Mouse (Mus musculus): ENCODE results near the gene Clec5a. TPM values are rescaled to one million over a fixed set of nuclear protein-coding genes. Genes with fewer than 3 reads are reported as not detected.

Clec5a gene
- polyA plus RNA-seq, 1 experiment = not detected

GRCm38 (mm10) chr6:40584336-40584735 lies 1.3 kb downstream of the Clec5a start:
- Histone ChIP-seq H3K79me2 (ENCODE audit: control insufficient read depth, insufficient read depth) (no peaks in the 10 kb centered on the region), H3K27me3 (ENCODE audit: control insufficient read depth, insufficient read depth, insufficient read length) (no peaks in the 10 kb centered on the region), H3K79me3 (ENCODE audit: low read depth) (no peaks in the 10 kb centered on the region), H3K36me3 (ENCODE audit: control insufficient read depth, insufficient read depth) (no peaks in the 10 kb centered on the region), H3K4me3 (ENCODE audit: insufficient read depth, poor library complexity, severe bottlenecking) (no peak overlapping the region), H3ac (ENCODE audit: control insufficient read depth, insufficient read length, low read depth) (no peak overlapping the region)
- TF ChIP-seq FOSL1 (IDR thresholded peaks at IDR 0.05; ENCODE audit: insufficient read depth, low read length, poor library complexity, severe bottlenecking) = no peak
- no peak for TF ChIP-seq MAX (IDR thresholded peaks at IDR 0.05)
- TF ChIP-seq MYOD1 (IDR thresholded peaks at IDR 0.05; ENCODE audit: control insufficient read depth, insufficient read length, low read depth) = no peak
- no peak for TF ChIP-seq MYOG (IDR thresholded peaks at IDR 0.05; ENCODE audit: control insufficient read depth, extremely low read depth, insufficient read length)
- no peak for TF ChIP-seq CTCF (IDR thresholded peaks at IDR 0.05; ENCODE audit: control insufficient read depth, insufficient read depth, insufficient read length)
- no peak for TF ChIP-seq CEBPB (IDR thresholded peaks at IDR 0.05; ENCODE audit: low read depth)
- no peak for TF ChIP-seq USF1 (IDR thresholded peaks at IDR 0.05; ENCODE audit: low read depth)

GRCm38 (mm10) chr6:40576305-40576704 lies 9.3 kb downstream of the Clec5a start:
- Histone ChIP-seq H3K27me3 (ENCODE audit: control insufficient read depth, insufficient read depth, insufficient read length) (no peaks in the 10 kb centered on the region), H3K79me3 (ENCODE audit: low read depth) (no peaks in the 10 kb centered on the region), H3ac (ENCODE audit: control insufficient read depth, insufficient read length, low read depth) (no peak overlapping the region), H3K4me3 (ENCODE audit: insufficient read depth, poor library complexity, severe bottlenecking) (no peak overlapping the region), H3K79me2 (ENCODE audit: control insufficient read depth, insufficient read depth) (no peaks in the 10 kb centered on the region), H3K36me3 (ENCODE audit: control insufficient read depth, insufficient read depth) (no peaks in the 10 kb centered on the region)
- TF ChIP-seq CTCF (IDR thresholded peaks at IDR 0.05; ENCODE audit: control insufficient read depth, insufficient read depth, insufficient read length) (no peak), CEBPB (IDR thresholded peaks at IDR 0.05; ENCODE audit: low read depth) (no peak), MAX (IDR thresholded peaks at IDR 0.05) (no peak), USF1 (IDR thresholded peaks at IDR 0.05; ENCODE audit: low read depth) (no peak), MYOD1 (IDR thresholded peaks at IDR 0.05; ENCODE audit: control insufficient read depth, insufficient read length, low read depth) (no peak)

- TF ChIP-seq FOSL1 (IDR thresholded peaks at IDR 0.05; ENCODE audit: insufficient read depth, low read length, poor library complexity, severe bottlenecking) (no peak), USF1 (IDR thresholded peaks at IDR 0.05; ENCODE audit: low read depth) (no peak), MYOD1 (IDR thresholded peaks at IDR 0.05; ENCODE audit: control insufficient read depth, insufficient read length, low read depth) (no peak), CTCF (IDR thresholded peaks at IDR 0.05; ENCODE audit: control insufficient read depth, insufficient read depth, insufficient read length) (no peak), MYOG (IDR thresholded peaks at IDR 0.05; ENCODE audit: control insufficient read depth, extremely low read depth, insufficient read length) (no peak), MAX (IDR thresholded peaks at IDR 0.05) (no peak), CEBPB (IDR thresholded peaks at IDR 0.05; ENCODE audit: low read depth) (no peak)
- Histone ChIP-seq H3K4me3 (ENCODE audit: insufficient read depth, poor library complexity, severe bottlenecking) (no peak overlapping the region), H3ac (ENCODE audit: control insufficient read depth, insufficient read length, low read depth) (no peak overlapping the region), H3K27me3 (ENCODE audit: control insufficient read depth, insufficient read depth, insufficient read length) (no peaks in the 10 kb centered on the region), H3K36me3 (ENCODE audit: control insufficient read depth, insufficient read depth) (no peaks in the 10 kb centered on the region), H3K79me3 (ENCODE audit: low read depth) (no peaks in the 10 kb centered on the region), H3K79me2 (ENCODE audit: control insufficient read depth, insufficient read depth) (no peaks in the 10 kb centered on the region)
Observed at GRCm38 (mm10) chr6:40573618-40574017, 12.0 kb downstream of the Clec5a start.

- H3K27me3 ChIP-seq (ENCODE audit: control insufficient read depth, insufficient read depth, insufficient read length) = no peaks in the 10 kb centered on the region
- no peak within 1 kb of the TSS for H3ac ChIP-seq (ENCODE audit: control insufficient read depth, insufficient read length, low read depth)
- no peak within 1 kb of the TSS for H3K4me3 ChIP-seq (ENCODE audit: insufficient read depth, poor library complexity, severe bottlenecking)
- no peaks in the 10 kb centered on the region for H3K79me2 ChIP-seq (ENCODE audit: control insufficient read depth, insufficient read depth)
- no peaks in the 10 kb centered on the region for H3K36me3 ChIP-seq (ENCODE audit: control insufficient read depth, insufficient read depth)
- no peak for TF ChIP-seq MAX (IDR thresholded peaks at IDR 0.05)
- no peak for TF ChIP-seq CTCF (IDR thresholded peaks at IDR 0.05; ENCODE audit: control insufficient read depth, insufficient read depth, insufficient read length)
- no peak for TF ChIP-seq FOSL1 (IDR thresholded peaks at IDR 0.05; ENCODE audit: insufficient read depth, low read length, poor library complexity, severe bottlenecking)
- TF ChIP-seq CEBPB (IDR thresholded peaks at IDR 0.05; ENCODE audit: low read depth) = no peak
- TF ChIP-seq MYOD1 (IDR thresholded peaks at IDR 0.05; ENCODE audit: control insufficient read depth, insufficient read length, low read depth) = no peak
- no peak for TF ChIP-seq MYOG (IDR thresholded peaks at IDR 0.05; ENCODE audit: control insufficient read depth, extremely low read depth, insufficient read length)
- no peak for TF ChIP-seq USF1 (IDR thresholded peaks at IDR 0.05; ENCODE audit: low read depth)
- no peaks in the 10 kb centered on the region for H3K79me3 ChIP-seq (ENCODE audit: low read depth)
Observed at GRCm38 (mm10) chr6:40569187-40569586, 16.4 kb downstream of the Clec5a start, which contains the start of gene Olfr460. TSS of gene Olfr460 (plus strand) at chr6:40569487.

DNA sequence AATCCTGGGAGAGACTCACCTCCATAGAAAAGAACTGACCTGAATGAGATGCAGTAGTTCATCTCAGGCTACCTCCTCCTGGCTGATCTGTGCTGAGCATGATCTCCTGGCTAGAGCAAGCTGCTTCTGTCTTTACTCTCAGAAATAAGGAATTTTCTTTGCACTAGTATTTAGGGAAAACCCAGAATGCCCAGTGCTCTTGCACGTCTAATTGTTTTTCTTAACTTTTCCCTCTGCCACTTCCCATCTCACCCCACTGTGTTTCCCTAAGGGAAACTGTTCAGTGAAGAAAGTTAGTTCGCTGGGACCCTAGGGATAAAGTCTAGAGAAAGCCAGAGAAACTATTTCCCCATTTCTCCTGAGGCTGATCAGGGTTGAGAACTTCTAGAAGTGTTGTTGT lies 30.7 kb downstream of the Clec5a start, which contains the start of gene Olfr461:
Olfr461 (minus strand) TSS at position 101 of the 400 bp plus-strand sequence.
- Histone ChIP-seq H3K79me2 (ENCODE audit: control insufficient read depth, insufficient read depth) (no peaks in the 10 kb centered on the region), H3K27me3 (ENCODE audit: control insufficient read depth, insufficient read depth, insufficient read length) (no peaks in the 10 kb centered on the region), H3K4me3 (ENCODE audit: insufficient read depth, poor library complexity, severe bottlenecking) (no peak within 1 kb of the TSS), H3K36me3 (ENCODE audit: control insufficient read depth, insufficient read depth) (no peaks in the 10 kb centered on the region), H3K79me3 (ENCODE audit: low read depth) (no peaks in the 10 kb centered on the region), H3ac (ENCODE audit: control insufficient read depth, insufficient read length, low read depth) (no peak within 1 kb of the TSS)
- TF ChIP-seq CTCF (IDR thresholded peaks at IDR 0.05; ENCODE audit: control insufficient read depth, insufficient read depth, insufficient read length) (no peak), MYOD1 (IDR thresholded peaks at IDR 0.05; ENCODE audit: control insufficient read depth, insufficient read length, low read depth) (no peak), MYOG (IDR thresholded peaks at IDR 0.05; ENCODE audit: control insufficient read depth, extremely low read depth, insufficient read length) (no peak), MAX (IDR thresholded peaks at IDR 0.05) (no peak), USF1 (IDR thresholded peaks at IDR 0.05; ENCODE audit: low read depth) (no peak), CEBPB (IDR thresholded peaks at IDR 0.05; ENCODE audit: low read depth) (no peak), FOSL1 (IDR thresholded peaks at IDR 0.05; ENCODE audit: insufficient read depth, low read length, poor library complexity, severe bottlenecking) (no peak)

DNA sequence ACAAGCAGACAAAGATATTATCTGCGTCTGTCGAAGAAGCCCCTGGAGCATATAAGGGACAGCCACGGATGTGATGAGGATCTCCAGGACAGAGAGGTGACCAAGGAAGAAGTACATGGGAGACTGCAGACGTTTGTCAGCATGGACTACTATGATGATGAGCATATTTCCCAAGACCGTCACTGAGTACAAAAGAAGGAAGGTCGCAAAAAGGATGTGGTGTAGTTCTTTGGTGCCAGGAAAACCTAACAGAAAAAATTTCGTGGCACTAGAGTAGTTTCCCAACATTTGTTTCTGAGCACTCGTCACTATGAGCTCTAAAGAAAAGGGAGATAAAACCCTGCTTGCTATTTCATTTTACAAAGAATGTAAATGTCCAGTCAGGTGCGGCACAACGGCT lies 40.9 kb downstream of the Clec5a start:
- no peaks in the 10 kb centered on the region for H3K36me3 ChIP-seq (ENCODE audit: control insufficient read depth, insufficient read depth)
- no peaks in the 10 kb centered on the region for H3K27me3 ChIP-seq (ENCODE audit: control insufficient read depth, insufficient read depth, insufficient read length)
- no peaks in the 10 kb centered on the region for H3K79me2 ChIP-seq (ENCODE audit: control insufficient read depth, insufficient read depth)
- H3K4me3 ChIP-seq (ENCODE audit: insufficient read depth, poor library complexity, severe bottlenecking) = no peak overlapping the region
- no peaks in the 10 kb centered on the region for H3K79me3 ChIP-seq (ENCODE audit: low read depth)
- TF ChIP-seq MYOG (IDR thresholded peaks at IDR 0.05; ENCODE audit: control insufficient read depth, extremely low read depth, insufficient read length) (no peak), FOSL1 (IDR thresholded peaks at IDR 0.05; ENCODE audit: insufficient read depth, low read length, poor library complexity, severe bottlenecking) (no peak), MAX (IDR thresholded peaks at IDR 0.05) (no peak), MYOD1 (IDR thresholded peaks at IDR 0.05; ENCODE audit: control insufficient read depth, insufficient read length, low read depth) (no peak), USF1 (IDR thresholded peaks at IDR 0.05; ENCODE audit: low read depth) (no peak), CTCF (IDR thresholded peaks at IDR 0.05; ENCODE audit: control insufficient read depth, insufficient read depth, insufficient read length) (no peak), CEBPB (IDR thresholded peaks at IDR 0.05; ENCODE audit: low read depth) (no peak)
- H3ac ChIP-seq (ENCODE audit: control insufficient read depth, insufficient read length, low read depth) = no peak overlapping the region
